Mouse (Mus musculus): ENCODE measurements around the gene Tbc1d10c. TPM values are rescaled to one million over a fixed set of nuclear protein-coding genes. Genes with fewer than 3 reads are reported as not detected.

Gene Tbc1d10c
- polyA plus RNA-seq, 1 experiment from 2014 or later: 3.9 TPM

GRCm38 (mm10) chr19:4218784-4219183 lies 27.7 kb upstream of the Tbc1d10c start:
- Histone ChIP-seq H3K27ac (ENCODE audit: low read depth) (0 out of 2 replicates have a peak overlapping the region, but pooled peaks have one; percentile 94), H3K9ac (ENCODE audit: low read length) (no peak overlapping the region), H3K4me3 (ENCODE audit: low read depth, low read length) (no peak overlapping the region), H3K4me2 (ENCODE audit: low read length) (no peak overlapping the region), H3K9me3 (ENCODE audit: control insufficient read depth, low read length) (no peaks in the 10 kb centered on the region), H3K4me1 (replicated peaks; ENCODE audit: control insufficient read depth, insufficient read depth, low read length) (peaks cover 69% of the 10 kb centered on the region), H3K27me3 (replicated peaks; ENCODE audit: control insufficient read depth, insufficient read depth, low read length) (no peaks in the 10 kb centered on the region), H3K36me3 (ENCODE audit: control insufficient read depth, insufficient read depth, low read length) (peaks cover 7% of the 10 kb centered on the region)
- 56% methylated on average over 1 of the region's 1 CpGs for WGBS
- DNase-seq (ENCODE audit: low spot score) (no peak), ATAC-seq (replicated peaks; ENCODE audit: low FRiP score, low TSS enrichment, low read depth) (no peak)

- peaks cover 74% of the 10 kb centered on the region for H3K4me1 ChIP-seq (replicated peaks; ENCODE audit: control insufficient read depth, insufficient read depth, low read length)
- H3K9ac ChIP-seq (ENCODE audit: low read length): no peak overlapping the region
- H3K9me3 ChIP-seq (ENCODE audit: control insufficient read depth, low read length): no peaks in the 10 kb centered on the region
- 53% methylated on average over 11 of the region's 11 CpGs for WGBS
- H3K27me3 ChIP-seq (replicated peaks; ENCODE audit: control insufficient read depth, insufficient read depth, low read length): no peaks in the 10 kb centered on the region
- peak overlapping the region; percentile 81; the same call in 1 of the 2 replicates for H3K4me2 ChIP-seq (ENCODE audit: low read length)
- ATAC-seq (replicated peaks; ENCODE audit: low FRiP score, low TSS enrichment, low read depth): no peak
- peak overlapping the region; percentile 94 for H3K27ac ChIP-seq (ENCODE audit: low read depth)
- DNase-seq (ENCODE audit: low spot score): no peak
- H3K36me3 ChIP-seq (ENCODE audit: control insufficient read depth, insufficient read depth, low read length): peaks cover 7% of the 10 kb centered on the region
- no peak overlapping the region for H3K4me3 ChIP-seq (ENCODE audit: low read depth, low read length)
Observed at GRCm38 (mm10) chr19:4218293-4218692, 27.2 kb upstream of the Tbc1d10c start.

DNA sequence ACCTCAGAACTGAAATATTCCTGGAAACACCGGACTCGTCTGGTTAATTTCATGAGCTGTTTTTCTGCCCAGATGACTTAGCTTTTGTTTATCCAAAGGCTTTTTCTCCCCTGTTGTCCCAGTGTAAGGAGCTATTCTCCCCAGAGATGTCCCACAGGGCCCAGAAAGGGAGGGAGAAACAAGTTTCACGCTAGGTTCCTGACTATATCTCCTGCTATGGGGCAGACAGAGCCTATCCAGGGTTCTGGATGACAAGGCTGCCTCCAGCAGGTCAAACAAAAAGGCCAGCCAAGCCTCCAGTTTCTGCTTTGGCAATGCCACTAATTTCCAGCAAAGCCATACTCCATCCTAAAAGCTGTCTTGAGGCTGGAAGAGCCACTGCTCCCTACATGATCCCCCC lies 26.8 kb upstream of the Tbc1d10c start:
- ATAC-seq (replicated peaks; ENCODE audit: low FRiP score, low TSS enrichment, low read depth) (no peak), DNase-seq (ENCODE audit: low spot score) (no peak)
- Histone ChIP-seq H3K9ac (ENCODE audit: low read length) (no peak overlapping the region), H3K4me3 (ENCODE audit: low read depth, low read length) (no peak overlapping the region), H3K27me3 (replicated peaks; ENCODE audit: control insufficient read depth, insufficient read depth, low read length) (no peaks in the 10 kb centered on the region), H3K36me3 (ENCODE audit: control insufficient read depth, insufficient read depth, low read length) (peaks cover 7% of the 10 kb centered on the region), H3K27ac (ENCODE audit: low read depth) (peak overlapping the region; percentile 94), H3K4me2 (ENCODE audit: low read length) (peak overlapping the region; percentile 81), H3K9me3 (ENCODE audit: control insufficient read depth, low read length) (no peaks in the 10 kb centered on the region), H3K4me1 (replicated peaks; ENCODE audit: control insufficient read depth, insufficient read depth, low read length) (peaks cover 78% of the 10 kb centered on the region)
- 17% methylated on average over 3 of the region's 3 CpGs for WGBS

- H3K4me2 ChIP-seq (ENCODE audit: low read length): peak overlapping the region; percentile 81
- no peak overlapping the region for H3K9ac ChIP-seq (ENCODE audit: low read length)
- ATAC-seq (replicated peaks; ENCODE audit: low FRiP score, low TSS enrichment, low read depth) (no peak), DNase-seq (ENCODE audit: low spot score) (no peak)
- H3K27ac ChIP-seq (ENCODE audit: low read depth): peak overlapping the region; percentile 94
- WGBS: 4% methylated on average over 5 of the region's 5 CpGs
- H3K4me1 ChIP-seq (replicated peaks; ENCODE audit: control insufficient read depth, insufficient read depth, low read length): peaks cover 80% of the 10 kb centered on the region
- no peaks in the 10 kb centered on the region for H3K9me3 ChIP-seq (ENCODE audit: control insufficient read depth, low read length)
- no peaks in the 10 kb centered on the region for H3K27me3 ChIP-seq (replicated peaks; ENCODE audit: control insufficient read depth, insufficient read depth, low read length)
- peaks cover 4% of the 10 kb centered on the region for H3K36me3 ChIP-seq (ENCODE audit: control insufficient read depth, insufficient read depth, low read length)
- no peak overlapping the region; the same call in 1 of the 2 replicates for H3K4me3 ChIP-seq (ENCODE audit: low read depth, low read length)
Observed at GRCm38 (mm10) chr19:4217140-4217539, 26.1 kb upstream of the Tbc1d10c start.

- Histone ChIP-seq H3K4me1 (replicated peaks; ENCODE audit: control insufficient read depth, insufficient read depth, low read length) (peaks cover 71% of the 10 kb centered on the region), H3K4me3 (ENCODE audit: low read depth, low read length) (peak overlapping the region; percentile 84), H3K9ac (ENCODE audit: low read length) (no peak overlapping the region), H3K27me3 (replicated peaks; ENCODE audit: control insufficient read depth, insufficient read depth, low read length) (no peaks in the 10 kb centered on the region), H3K36me3 (ENCODE audit: control insufficient read depth, insufficient read depth, low read length) (no peaks in the 10 kb centered on the region), H3K4me2 (ENCODE audit: low read length) (peak overlapping the region; percentile 81), H3K27ac (ENCODE audit: low read depth) (peak overlapping the region; percentile 94), H3K9me3 (ENCODE audit: control insufficient read depth, low read length) (no peaks in the 10 kb centered on the region)
- 14% methylated on average over 14 of the region's 14 CpGs for WGBS
- ATAC-seq (replicated peaks; ENCODE audit: low FRiP score, low TSS enrichment, low read depth) (no peak; the same call in 1 of the 2 replicates), DNase-seq (ENCODE audit: low spot score) (no peak)
Observed at GRCm38 (mm10) chr19:4216041-4216685, 25.1 kb upstream of the Tbc1d10c start.

GRCm38 (mm10) chr19:4215451-4215840 lies 24.4 kb upstream of the Tbc1d10c start:
- Histone ChIP-seq H3K9me3 (ENCODE audit: control insufficient read depth, low read length) (no peaks in the 10 kb centered on the region), H3K27me3 (replicated peaks; ENCODE audit: control insufficient read depth, insufficient read depth, low read length) (no peaks in the 10 kb centered on the region), H3K4me2 (ENCODE audit: low read length) (peak overlapping the region; percentile 81), H3K36me3 (ENCODE audit: control insufficient read depth, insufficient read depth, low read length) (no peaks in the 10 kb centered on the region), H3K9ac (ENCODE audit: low read length) (peak overlapping the region; percentile 97), H3K4me3 (ENCODE audit: low read depth, low read length) (peak overlapping the region; percentile 84), H3K4me1 (replicated peaks; ENCODE audit: control insufficient read depth, insufficient read depth, low read length) (peaks cover 64% of the 10 kb centered on the region), H3K27ac (ENCODE audit: low read depth) (peak overlapping the region; percentile 94)
- 2% methylated on average over 20 of the region's 21 CpGs for WGBS
- ATAC-seq (replicated peaks; ENCODE audit: low FRiP score, low TSS enrichment, low read depth): no peak
- DNase-seq (ENCODE audit: low spot score): no peak

DNA sequence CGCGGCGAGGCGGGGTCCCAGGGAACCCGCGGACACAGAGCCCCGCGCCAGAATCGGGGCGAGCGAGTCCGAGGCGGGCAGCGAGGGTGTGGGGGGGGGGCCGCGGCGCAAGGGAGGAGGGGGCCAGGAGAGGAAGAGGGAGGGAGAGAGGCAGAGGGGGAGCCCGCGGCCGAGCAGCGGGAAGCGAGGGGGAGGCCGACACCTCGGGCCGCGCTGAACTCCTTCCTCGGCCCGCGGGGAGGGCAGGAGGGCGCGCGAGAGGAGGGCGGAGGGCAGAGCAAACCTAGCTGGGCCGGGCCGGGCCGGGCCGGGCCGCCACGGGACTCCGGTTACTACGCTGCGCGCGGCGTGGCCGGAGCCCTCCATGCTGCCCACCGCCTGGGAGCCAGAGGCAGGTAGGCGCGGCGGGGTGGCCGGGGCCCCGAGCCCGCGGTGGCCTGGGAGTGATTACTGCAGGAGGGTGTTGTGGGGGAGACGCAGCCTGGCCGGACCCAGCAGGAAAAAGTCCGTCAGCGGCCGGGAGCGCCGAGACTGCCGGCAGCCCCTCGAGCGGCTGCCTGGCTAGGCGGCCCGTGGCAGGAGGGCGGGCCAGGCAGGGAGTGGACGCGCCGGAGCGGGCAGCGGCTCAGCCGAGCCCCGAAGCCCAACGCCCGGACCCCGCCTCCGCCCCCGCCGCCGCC lies 23.8 kb upstream of the Tbc1d10c start:
- peak overlapping the region; percentile 81 for H3K4me2 ChIP-seq (ENCODE audit: low read length)
- DNase-seq (ENCODE audit: low spot score) (peak; percentile 79), ATAC-seq (replicated peaks; ENCODE audit: low FRiP score, low TSS enrichment, low read depth) (peak; percentile 8; the same call in 1 of the 2 replicates)
- no peaks in the 10 kb centered on the region for H3K27me3 ChIP-seq (replicated peaks; ENCODE audit: control insufficient read depth, insufficient read depth, low read length)
- peak overlapping the region; percentile 97 for H3K9ac ChIP-seq (ENCODE audit: low read length)
- WGBS: under 1% methylated on average over 60 of the region's 81 CpGs
- H3K9me3 ChIP-seq (ENCODE audit: control insufficient read depth, low read length): no peaks in the 10 kb centered on the region
- H3K27ac ChIP-seq (ENCODE audit: low read depth): peak overlapping the region; percentile 94
- peak overlapping the region; percentile 84 for H3K4me3 ChIP-seq (ENCODE audit: low read depth, low read length)
- no peaks in the 10 kb centered on the region for H3K36me3 ChIP-seq (ENCODE audit: control insufficient read depth, insufficient read depth, low read length)
- H3K4me1 ChIP-seq (replicated peaks; ENCODE audit: control insufficient read depth, insufficient read depth, low read length): peaks cover 59% of the 10 kb centered on the region

- H3K36me3 ChIP-seq (ENCODE audit: control insufficient read depth, insufficient read depth, low read length): no peaks in the 10 kb centered on the region
- peaks cover 53% of the 10 kb centered on the region for H3K4me1 ChIP-seq (replicated peaks; ENCODE audit: control insufficient read depth, insufficient read depth, low read length)
- H3K4me2 ChIP-seq (ENCODE audit: low read length): peak within 1 kb of the TSS; percentile 81
- no peaks in the 10 kb centered on the region for H3K27me3 ChIP-seq (replicated peaks; ENCODE audit: control insufficient read depth, insufficient read depth, low read length)
- WGBS: under 1% methylated on average over 48 of the region's 49 CpGs
- ATAC-seq (replicated peaks; ENCODE audit: low FRiP score, low TSS enrichment, low read depth) (peak; percentile 47), DNase-seq (ENCODE audit: low spot score) (peak; percentile 81)
- peak within 1 kb of the TSS; percentile 94 for H3K27ac ChIP-seq (ENCODE audit: low read depth)
- H3K9ac ChIP-seq (ENCODE audit: low read length): peak within 1 kb of the TSS; percentile 97
- no peaks in the 10 kb centered on the region for H3K9me3 ChIP-seq (ENCODE audit: control insufficient read depth, low read length)
- H3K4me3 ChIP-seq (ENCODE audit: low read depth, low read length): peak within 1 kb of the TSS; percentile 84
Observed at GRCm38 (mm10) chr19:4214071-4214770, 23.1 kb upstream of the Tbc1d10c start, which contains the start of the genes Clcf1 and AC109138.7. Clcf1 (plus strand) TSS chr19:4214238. AC109138.7 (plus strand) TSS chr19:4214357.

Data from intestine, embryonic 14.5 days (tissue).